Mouse (Mus musculus): Measurements from ENCODE around the gene Ccdc85b. TPM values are rescaled to one million over a fixed set of nuclear protein-coding genes. Genes with fewer than 3 reads are reported as not detected.
A peak's percentile ranks its signal among the peaks of the same experiment; 100 is the strongest.

The Ccdc85b gene
- polyA plus RNA-seq, 1 experiment from 2014 or later = 11.6 TPM

DNA sequence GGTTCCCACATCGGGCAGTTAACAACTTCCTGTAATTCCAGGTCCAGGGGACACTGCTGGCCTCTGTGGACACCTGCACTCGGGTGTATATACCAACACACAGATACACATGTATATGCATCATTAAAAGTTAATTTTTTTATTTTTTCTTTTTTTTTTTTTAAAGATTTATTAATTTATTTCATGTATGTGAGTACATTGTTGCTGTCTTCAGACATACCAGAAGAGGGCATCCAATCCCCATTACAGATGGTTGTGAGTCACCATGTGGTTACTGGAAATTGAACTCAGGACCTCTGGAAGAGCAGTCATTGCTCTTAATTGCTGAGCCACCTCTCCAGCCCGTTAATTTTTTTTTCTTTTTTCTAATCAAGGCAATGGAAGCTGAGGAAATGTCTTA lies 15.2 kb upstream of the Ccdc85b start:
- no peak overlapping the region for H3K4me3 ChIP-seq (ENCODE audit: low read depth, low read length)
- ATAC-seq (ENCODE audit: low FRiP score, low TSS enrichment) (no peak), DNase-seq (ENCODE audit: low spot score) (no peak)
- 77% methylated on average over 3 of the region's 3 CpGs for WGBS
- TF ChIP-seq CTCF (IDR thresholded peaks at IDR 0.05; ENCODE audit: low read depth) = peak; percentile 58
- TF ChIP-seq EP300 (optimal IDR thresholded peaks at IDR 0.05) = no peak
- H3K9me3 ChIP-seq (ENCODE audit: control insufficient read depth, low read length) = no peaks in the 10 kb centered on the region
- H3K9ac ChIP-seq (ENCODE audit: low read length) = no peak overlapping the region
- H3K27me3 ChIP-seq (ENCODE audit: control insufficient read depth, insufficient read depth, low read length) = no peaks in the 10 kb centered on the region
- no peak overlapping the region for H3K27ac ChIP-seq (replicated peaks)
- H3K4me2 ChIP-seq (replicated peaks; ENCODE audit: low read depth) = no peak overlapping the region
- H3K36me3 ChIP-seq (ENCODE audit: control insufficient read depth, insufficient read depth, low read length) = no peaks in the 10 kb centered on the region
- H3K4me1 ChIP-seq (replicated peaks; ENCODE audit: control insufficient read depth, insufficient read depth) = no peaks in the 10 kb centered on the region; the same call in 1 of the 2 replicates

DNA sequence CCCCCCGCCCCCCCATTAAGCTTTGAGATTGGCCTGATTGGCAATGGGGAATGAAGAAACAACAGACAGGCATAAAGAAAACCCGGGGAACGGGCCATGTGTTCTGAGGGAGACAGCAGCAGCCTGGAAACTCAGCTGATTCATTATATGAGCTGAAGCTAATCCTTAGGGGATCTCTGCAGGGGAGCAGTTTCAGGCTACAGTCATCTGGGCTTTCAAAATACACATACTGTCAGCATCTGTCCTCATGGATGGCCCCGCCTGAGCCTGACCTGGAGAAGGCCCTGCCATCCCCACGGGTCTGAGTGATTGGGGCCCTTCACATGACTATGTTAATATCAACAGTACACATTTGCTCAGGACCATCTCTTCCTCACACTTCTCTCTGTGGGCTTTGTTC lies 14.2 kb upstream of the Ccdc85b start:
- H3K27ac ChIP-seq (replicated peaks) = no peak overlapping the region
- no peaks in the 10 kb centered on the region for H3K27me3 ChIP-seq (ENCODE audit: control insufficient read depth, insufficient read depth, low read length)
- TF ChIP-seq CTCF (IDR thresholded peaks at IDR 0.05; ENCODE audit: low read depth) = no peak
- TF ChIP-seq EP300 (optimal IDR thresholded peaks at IDR 0.05) = no peak
- H3K4me1 ChIP-seq (replicated peaks; ENCODE audit: control insufficient read depth, insufficient read depth) = no peaks in the 10 kb centered on the region; the same call in 1 of the 2 replicates
- no peak overlapping the region for H3K4me3 ChIP-seq (ENCODE audit: low read depth, low read length)
- DNase-seq (ENCODE audit: low spot score) (no peak), ATAC-seq (ENCODE audit: low FRiP score, low TSS enrichment) (no peak)
- no peaks in the 10 kb centered on the region for H3K36me3 ChIP-seq (ENCODE audit: control insufficient read depth, insufficient read depth, low read length)
- H3K4me2 ChIP-seq (replicated peaks; ENCODE audit: low read depth) = no peak overlapping the region
- no peak overlapping the region for H3K9ac ChIP-seq (ENCODE audit: low read length)
- WGBS = 47% methylated on average over 5 of the region's 5 CpGs
- no peaks in the 10 kb centered on the region for H3K9me3 ChIP-seq (ENCODE audit: control insufficient read depth, low read length)

DNA sequence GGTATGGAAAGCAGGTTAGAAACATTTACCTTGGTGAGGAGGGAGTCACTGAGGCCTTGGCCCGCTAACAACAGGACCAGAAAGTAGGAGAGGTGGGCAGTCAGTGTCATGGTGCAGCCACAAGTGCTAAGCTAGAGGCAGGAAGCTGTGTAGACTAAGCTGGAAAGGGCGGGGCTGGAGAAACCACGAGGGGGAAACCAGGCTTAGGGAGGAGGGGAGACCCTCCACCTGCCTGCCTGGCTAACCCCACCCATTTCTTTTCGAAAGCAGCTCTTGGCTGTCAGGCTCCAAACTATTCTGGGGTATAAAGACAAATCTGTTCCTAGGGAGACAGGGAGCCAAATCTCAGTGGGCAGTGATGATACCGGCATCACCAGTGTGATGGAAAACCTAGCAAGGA lies 10.7 kb upstream of the Ccdc85b start, which contains the start of gene Ctsw:
Gene Ctsw, minus strand, starts transcription at position 134 of the 400 bp plus-strand sequence.
- no peak within 1 kb of the TSS for H3K9ac ChIP-seq (ENCODE audit: low read length)
- ATAC-seq (ENCODE audit: low FRiP score, low TSS enrichment) = no peak

DNA sequence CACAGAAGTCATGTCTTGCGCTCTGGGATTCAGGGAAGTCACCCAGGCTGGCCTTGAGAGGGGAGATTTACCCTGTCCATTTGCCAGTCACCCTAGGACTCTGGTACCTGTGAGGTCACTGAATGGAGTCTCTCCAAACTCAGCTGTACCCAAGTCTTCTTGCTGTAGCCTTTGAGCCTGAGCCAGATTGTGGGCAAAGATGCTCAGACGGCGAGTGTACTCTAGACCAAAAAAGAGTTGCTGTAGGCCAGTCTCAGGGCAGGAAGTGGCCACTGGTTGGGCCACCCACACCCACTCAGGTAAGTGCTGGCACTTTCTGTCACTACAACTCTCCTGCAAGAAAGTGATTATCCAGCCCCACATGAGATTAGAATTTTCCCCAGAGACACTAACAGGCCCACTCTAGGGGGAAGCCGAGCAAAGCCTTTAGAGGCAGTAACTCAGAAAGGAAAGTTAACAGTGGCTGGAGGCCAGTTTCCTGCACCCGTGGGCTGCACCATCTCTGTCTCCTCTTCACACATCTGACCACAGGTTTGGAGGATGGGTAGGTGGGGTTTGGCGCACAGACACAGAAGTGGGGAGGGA lies 9.3 kb upstream of the Ccdc85b start:
- Histone ChIP-seq H3K27me3 (ENCODE audit: control insufficient read depth, insufficient read depth, low read length) (no peaks in the 10 kb centered on the region), H3K4me1 (replicated peaks; ENCODE audit: control insufficient read depth, insufficient read depth) (no peaks in the 10 kb centered on the region), H3K4me3 (ENCODE audit: low read depth, low read length) (no peak overlapping the region), H3K9me3 (ENCODE audit: control insufficient read depth, low read length) (no peaks in the 10 kb centered on the region), H3K4me2 (replicated peaks; ENCODE audit: low read depth) (no peak overlapping the region), H3K27ac (replicated peaks) (no peak overlapping the region), H3K9ac (ENCODE audit: low read length) (no peak overlapping the region), H3K36me3 (ENCODE audit: control insufficient read depth, insufficient read depth, low read length) (peaks cover 18% of the 10 kb centered on the region)
- WGBS = 92% methylated on average over 6 of the region's 6 CpGs
- DNase-seq (ENCODE audit: low spot score) (no peak), ATAC-seq (ENCODE audit: low FRiP score, low TSS enrichment) (no peak)
- TF ChIP-seq CTCF (IDR thresholded peaks at IDR 0.05; ENCODE audit: low read depth) (no peak), EP300 (optimal IDR thresholded peaks at IDR 0.05) (no peak)

More for the DNA sequence above, 10.7 kb upstream of the Ccdc85b start, which contains the start of gene Ctsw:
- Histone ChIP-seq H3K27me3 (ENCODE audit: control insufficient read depth, insufficient read depth, low read length) (no peaks in the 10 kb centered on the region), H3K9me3 (ENCODE audit: control insufficient read depth, low read length) (no peaks in the 10 kb centered on the region), H3K4me3 (ENCODE audit: low read depth, low read length) (no peak within 1 kb of the TSS), H3K4me1 (replicated peaks; ENCODE audit: control insufficient read depth, insufficient read depth) (no peaks in the 10 kb centered on the region), H3K4me2 (replicated peaks; ENCODE audit: low read depth) (no peak within 1 kb of the TSS), H3K36me3 (ENCODE audit: control insufficient read depth, insufficient read depth, low read length) (peaks cover 18% of the 10 kb centered on the region), H3K27ac (replicated peaks) (no peak within 1 kb of the TSS)
- WGBS = 36% methylated on average over 5 of the region's 5 CpGs
- DNase-seq (ENCODE audit: low spot score) = no peak
- TF ChIP-seq CTCF (IDR thresholded peaks at IDR 0.05; ENCODE audit: low read depth) = no peak
- TF ChIP-seq EP300 (optimal IDR thresholded peaks at IDR 0.05) = no peak

DNA sequence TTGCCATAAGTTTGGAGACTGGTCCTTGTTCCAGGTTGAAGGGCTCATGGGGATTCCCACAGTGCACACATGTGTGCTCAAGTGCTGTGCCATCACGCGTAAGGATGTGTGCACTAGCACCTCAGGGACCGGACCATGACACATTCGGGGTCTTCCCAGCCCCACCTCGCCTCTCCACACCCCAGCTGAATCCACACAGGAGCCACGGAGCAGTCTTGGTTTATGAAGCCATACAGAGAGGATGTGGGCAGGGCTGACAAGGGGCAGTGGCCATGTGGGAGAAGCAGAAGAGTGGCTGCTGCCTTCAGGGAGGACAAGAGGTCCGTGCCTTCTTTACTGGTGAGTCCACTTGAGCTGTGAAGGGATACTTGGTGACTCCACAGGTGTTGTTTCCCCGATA lies 7.3 kb upstream of the Ccdc85b start:
- no peak overlapping the region for H3K4me3 ChIP-seq (ENCODE audit: low read depth, low read length)
- no peaks in the 10 kb centered on the region for H3K4me1 ChIP-seq (replicated peaks; ENCODE audit: control insufficient read depth, insufficient read depth)
- ATAC-seq (ENCODE audit: low FRiP score, low TSS enrichment) (no peak), DNase-seq (ENCODE audit: low spot score) (no peak)
- WGBS = 93% methylated on average over 8 of the region's 8 CpGs
- H3K9me3 ChIP-seq (ENCODE audit: control insufficient read depth, low read length) = no peaks in the 10 kb centered on the region
- peaks cover 18% of the 10 kb centered on the region for H3K36me3 ChIP-seq (ENCODE audit: control insufficient read depth, insufficient read depth, low read length)
- H3K27me3 ChIP-seq (ENCODE audit: control insufficient read depth, insufficient read depth, low read length) = no peaks in the 10 kb centered on the region
- H3K9ac ChIP-seq (ENCODE audit: low read length) = no peak overlapping the region
- no peak overlapping the region for H3K4me2 ChIP-seq (replicated peaks; ENCODE audit: low read depth)
- no peak overlapping the region for H3K27ac ChIP-seq (replicated peaks)
- no peak for TF ChIP-seq CTCF (IDR thresholded peaks at IDR 0.05; ENCODE audit: low read depth)
- no peak for TF ChIP-seq EP300 (optimal IDR thresholded peaks at IDR 0.05)

DNA sequence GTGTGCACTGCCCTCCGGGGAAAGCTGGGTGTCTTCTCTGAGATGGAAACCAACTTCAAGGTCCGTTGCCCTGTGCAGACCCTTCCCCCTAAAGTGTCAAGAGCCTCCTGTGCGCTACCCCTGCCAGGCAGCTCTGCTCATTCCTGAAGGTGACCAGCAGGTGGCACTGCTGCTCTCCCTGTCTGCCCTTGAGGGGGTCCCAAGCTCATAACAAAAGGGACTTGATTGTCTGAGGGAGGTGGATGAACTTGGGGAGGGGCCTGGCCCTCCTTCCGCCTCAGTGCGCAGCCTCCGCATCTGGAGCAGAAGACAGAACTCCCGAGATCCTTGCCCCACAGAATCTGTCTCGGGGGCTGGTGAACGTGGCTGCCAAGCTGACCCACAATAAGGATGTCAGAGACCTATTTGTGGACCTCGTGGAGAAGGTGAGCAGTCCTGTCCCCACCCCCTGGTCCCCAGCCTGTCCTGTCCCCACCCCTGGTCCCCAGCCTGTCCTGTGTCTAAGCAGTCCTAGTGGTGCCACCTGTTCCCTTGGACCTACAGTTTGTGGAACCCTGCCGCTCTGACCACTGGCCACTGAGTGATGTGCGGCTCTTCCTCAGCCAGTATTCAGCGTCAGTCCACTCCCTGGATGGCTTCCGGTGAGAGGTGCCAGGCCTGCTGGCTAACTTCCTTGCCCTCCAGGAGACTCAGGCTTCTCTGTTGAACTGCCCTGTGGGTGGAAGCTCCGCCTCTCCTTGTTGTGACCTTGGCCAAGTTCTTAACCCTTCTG lies 6.3 kb upstream of the Ccdc85b start:
- peak overlapping the region; percentile 56; the same call in 1 of the 2 replicates for H3K27ac ChIP-seq (replicated peaks)
- peak overlapping the region; percentile 39; the same call in 1 of the 2 replicates for H3K4me2 ChIP-seq (replicated peaks; ENCODE audit: low read depth)
- no peaks in the 10 kb centered on the region for H3K27me3 ChIP-seq (ENCODE audit: control insufficient read depth, insufficient read depth, low read length)
- 37% methylated on average over 14 of the region's 15 CpGs for WGBS
- H3K4me3 ChIP-seq (ENCODE audit: low read depth, low read length) = peak overlapping the region; percentile 12; the same call in 1 of the 2 replicates
- TF ChIP-seq EP300 (optimal IDR thresholded peaks at IDR 0.05) (no peak), CTCF (IDR thresholded peaks at IDR 0.05; ENCODE audit: low read depth) (peak; percentile 93)
- peaks cover 18% of the 10 kb centered on the region for H3K36me3 ChIP-seq (ENCODE audit: control insufficient read depth, insufficient read depth, low read length)
- H3K9me3 ChIP-seq (ENCODE audit: control insufficient read depth, low read length) = no peaks in the 10 kb centered on the region
- ATAC-seq (ENCODE audit: low FRiP score, low TSS enrichment) (no peak), DNase-seq (ENCODE audit: low spot score) (peak; percentile 57)
- 0 out of 2 replicates have a peak overlapping the region, but pooled peaks have one; percentile 27 for H3K9ac ChIP-seq (ENCODE audit: low read length)
- no peaks in the 10 kb centered on the region for H3K4me1 ChIP-seq (replicated peaks; ENCODE audit: control insufficient read depth, insufficient read depth)
